Mouse (Mus musculus) testis, postnatal 14 days (tissue): ENCODE measurements around the gene Scgb2b12.
"Not testable (repeated sequence)": the region's sequence is repeated elsewhere in the genome, so short reads cannot be mapped to it uniquely, and the experiment has no call there.

Experiments
- DNase-seq: peaks from one replicate; pipeline ENCODE4 v3.0.0; 2021; ENCODE audit warnings: low spot score

The Scgb2b12 gene

GRCm38 (mm10) chr7:32327145-32327544, at the start of gene Scgb2b12:
Scgb2b12 (minus strand) TSS chr7:32327245.
- DNase-seq = not testable (repeated sequence)

- DNase-seq = not testable (repeated sequence)
Measured at GRCm38 (mm10) chr7:32333882-32334281, 6.8 kb upstream of the Scgb2b12 start, which contains the start of gene Scgb1b12. Scgb1b12 (plus strand) TSS chr7:32334182.
